Comparison of ENCODE assay signal across 10 mouse cellular contexts in the genomic region with DNA sequence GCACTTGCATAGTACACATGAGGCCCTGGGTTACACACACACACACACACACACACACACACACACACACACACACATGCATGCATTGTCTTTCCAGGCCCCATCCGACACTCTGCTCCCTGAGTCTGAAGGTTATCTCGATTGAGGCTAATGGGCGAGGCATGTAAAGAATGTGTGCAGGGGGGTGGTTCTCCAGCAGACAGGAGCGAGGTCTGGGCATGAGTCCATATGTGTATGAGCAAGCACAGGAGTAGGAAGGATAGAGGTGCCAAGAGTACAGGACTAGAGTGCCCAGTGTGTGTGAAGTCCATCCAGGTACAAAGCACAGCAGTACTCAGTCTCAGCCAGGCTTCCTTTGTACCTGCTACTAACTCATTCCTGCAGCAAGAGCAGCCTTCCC.
DNase-seq lines count a peak whose midpoint lies in the region; ATAC-seq and TF ChIP-seq lines count a peak whose summit lies in the region.
"Had no signal": no experiment of that assay in that cellular context is flagged by ENCODE, and none has a peak within 500 bp of the region (broad histone marks: within the 10 kb centered on the region; RNA-seq: fewer than 3 reads in every experiment).

No protein-coding gene starts in this region.

- no peak for ATAC-seq in embryonic facial prominence, embryonic 14.5 days (ENCODE audit: low read depth)
- peak; percentile 97 for ATAC-seq in heart, postnatal 0 days (ENCODE audit: insufficient read depth, low read depth)
- peak; percentile 79 for ATAC-seq in lung, embryonic 15.5 days (ENCODE audit: borderline replicate concordance, extremely low read depth, low FRiP score, low TSS enrichment)
- ATAC-seq in erythroid progenitor cell, adult 5-6 weeks (replicated peaks; ENCODE audit: low FRiP score, poor library complexity, severe bottlenecking) = no peak

- no peak for TF ChIP-seq CTCF in heart, postnatal 0 days (IDR thresholded peaks at IDR 0.05; ENCODE audit: low read depth)

- peak; percentile 1 for DNase-seq in embryonic facial prominence, embryonic 14.5 days (ENCODE audit: low spot score)
- DNase-seq in embryonic facial prominence, embryonic 10.5 days (ENCODE audit: low spot score) = no peak
- DNase-seq in R1 (ENCODE audit: low read depth, low spot score) = peak; percentile 3
- peak; percentile 78 for DNase-seq in heart, postnatal 0 days (ENCODE audit: low spot score)
- DNase-seq in spleen, postnatal 4 days (ENCODE audit: low spot score in 2 of 2) = no peak
- DNase-seq in adrenal gland, adult 2 months = no peak

- no peaks in the 10 kb centered on the region; the same call in 1 of the 2 replicates for H3K27me3 ChIP-seq in embryonic facial prominence, embryonic 14.5 days (replicated peaks; ENCODE audit: control insufficient read depth, insufficient read depth, low read length)
- peaks cover 40% of the 10 kb centered on the region for H3K27me3 ChIP-seq in embryonic facial prominence, embryonic 10.5 days (replicated peaks; ENCODE audit: low read depth, poor library complexity, severe bottlenecking)
- H3K27me3 ChIP-seq in heart, postnatal 0 days (ENCODE audit: control insufficient read depth, insufficient read depth, low read length) = no peaks in the 10 kb centered on the region
- no peaks in the 10 kb centered on the region for H3K27me3 ChIP-seq in lung, embryonic 15.5 days
- H3K27me3 ChIP-seq: embryonic facial prominence, embryonic 12.5 days had no signal

- no peak overlapping the region for H3K27ac ChIP-seq in embryonic facial prominence, embryonic 14.5 days (replicated peaks; ENCODE audit: low read depth, low read length)
- no peak overlapping the region for H3K27ac ChIP-seq in embryonic facial prominence, embryonic 10.5 days (replicated peaks)
- H3K27ac ChIP-seq in heart, postnatal 0 days (ENCODE audit: low read depth) = peak overlapping the region; percentile 58
- no peak overlapping the region for H3K27ac ChIP-seq in lung, embryonic 15.5 days
- H3K27ac ChIP-seq: embryonic facial prominence, embryonic 12.5 days had no signal

- no peaks in the 10 kb centered on the region for H3K36me3 ChIP-seq in embryonic facial prominence, embryonic 14.5 days (ENCODE audit: control insufficient read depth, insufficient read depth, low read length)
- H3K36me3 ChIP-seq in embryonic facial prominence, embryonic 10.5 days (replicated peaks) = no peaks in the 10 kb centered on the region
- H3K36me3 ChIP-seq in heart, postnatal 0 days (replicated peaks; ENCODE audit: control insufficient read depth, insufficient read depth, low read length) = no peaks in the 10 kb centered on the region
- no peaks in the 10 kb centered on the region for H3K36me3 ChIP-seq in lung, embryonic 15.5 days
- H3K36me3 ChIP-seq: embryonic facial prominence, embryonic 12.5 days had no signal

- TF ChIP-seq EP300 in heart, postnatal 0 days (IDR thresholded peaks at IDR 0.05; ENCODE audit: low read depth) = peak; percentile 67; the same call in 1 of the 2 replicates

- no peak overlapping the region for H3K9ac ChIP-seq in embryonic facial prominence, embryonic 14.5 days (ENCODE audit: low read depth, low read length)
- no peak overlapping the region for H3K9ac ChIP-seq in heart, postnatal 0 days (replicated peaks; ENCODE audit: low read depth, low read length)
- no peak overlapping the region for H3K9ac ChIP-seq in lung, embryonic 15.5 days
- H3K9ac ChIP-seq: embryonic facial prominence, embryonic 12.5 days had no signal

- no peak overlapping the region for H3K4me3 ChIP-seq in embryonic facial prominence, embryonic 14.5 days (ENCODE audit: low read depth, low read length)
- no peak overlapping the region for H3K4me3 ChIP-seq in embryonic facial prominence, embryonic 10.5 days
- no peak overlapping the region for H3K4me3 ChIP-seq in heart, postnatal 0 days (ENCODE audit: low read depth, low read length)
- no peak overlapping the region for H3K4me3 ChIP-seq in lung, embryonic 15.5 days
- H3K4me3 ChIP-seq: embryonic facial prominence, embryonic 12.5 days had no signal

- no peaks in the 10 kb centered on the region for H3K4me1 ChIP-seq in embryonic facial prominence, embryonic 14.5 days (ENCODE audit: control insufficient read depth, insufficient read depth, low read length)
- no peaks in the 10 kb centered on the region for H3K4me1 ChIP-seq in embryonic facial prominence, embryonic 10.5 days
- H3K4me1 ChIP-seq in heart, postnatal 0 days (ENCODE audit: control insufficient read depth, insufficient read depth) = no peaks in the 10 kb centered on the region
- H3K4me1 ChIP-seq in lung, embryonic 15.5 days = no peaks in the 10 kb centered on the region
- H3K4me1 ChIP-seq: embryonic facial prominence, embryonic 12.5 days had no signal

- H3K9me3 ChIP-seq in embryonic facial prominence, embryonic 14.5 days (ENCODE audit: control insufficient read depth, low read length) = no peaks in the 10 kb centered on the region
- H3K9me3 ChIP-seq in embryonic facial prominence, embryonic 10.5 days = no peaks in the 10 kb centered on the region
- no peaks in the 10 kb centered on the region for H3K9me3 ChIP-seq in heart, postnatal 0 days (replicated peaks; ENCODE audit: control insufficient read depth, low read length)
- no peaks in the 10 kb centered on the region for H3K9me3 ChIP-seq in lung, embryonic 15.5 days
- H3K9me3 ChIP-seq: embryonic facial prominence, embryonic 12.5 days had no signal

- H3K4me2 ChIP-seq in embryonic facial prominence, embryonic 14.5 days (ENCODE audit: low read depth, low read length) = no peak overlapping the region
- no peak overlapping the region for H3K4me2 ChIP-seq in heart, postnatal 0 days (ENCODE audit: low read depth, low read length)
- no peak overlapping the region for H3K4me2 ChIP-seq in lung, embryonic 15.5 days
- H3K4me2 ChIP-seq: embryonic facial prominence, embryonic 12.5 days; midbrain, embryonic 11.5 days had no signal

- WGBS in embryonic facial prominence, embryonic 14.5 days = 62% methylated on average over 4 of the region's 4 CpGs
- 59% methylated on average over 4 of the region's 4 CpGs for WGBS in embryonic facial prominence, embryonic 10.5 days
- 30% methylated on average over 4 of the region's 4 CpGs for WGBS in heart, postnatal 0 days
- 35% methylated on average over 4 of the region's 4 CpGs for WGBS in lung, embryonic 15.5 days

Comparison
In these comparisons a context has a peak if more than half of its experiments do, and no peak if none do; other contexts are left out.
1. DNase-seq: peak in embryonic facial prominence, embryonic 14.5 days (single experiment), R1 (single experiment) and heart, postnatal 0 days (single experiment); none in embryonic facial prominence, embryonic 10.5 days (single experiment), spleen, postnatal 4 days (0 of 2) and adrenal gland, adult 2 months (single experiment).
2. ATAC-seq: peak in heart, postnatal 0 days (single experiment) and lung, embryonic 15.5 days (single experiment); none in embryonic facial prominence, embryonic 14.5 days (single experiment) and erythroid progenitor cell, adult 5-6 weeks (single experiment).